Mouse (Mus musculus) ES-E14 (cell line): ENCODE measurements around the gene Chn1. TPM values are rescaled to one million over a fixed set of nuclear protein-coding genes. Genes with fewer than 3 reads are reported as not detected.
"Not testable (repeated sequence)": the region's sequence is repeated elsewhere in the genome, so short reads cannot be mapped to it uniquely, and the experiment has no call there.

ENCODE experiments used
- DNase-seq: peaks from one replicate; pipeline ENCODE4 v3.0.0-alpha.2; 2013; ENCODE audit warnings: low read depth, low spot score
- H3K27ac ChIP-seq: 2 replicates; pipeline ENCODE4 v1.5.1; 2012; ENCODE audit warnings: low read depth, mild to moderate bottlenecking, low read length, moderate library complexity, mixed read lengths; ENCODE audit not compliant: poor library complexity, insufficient read depth, severe bottlenecking
- H3K36me3 ChIP-seq: 2 replicates; pipeline ENCODE4 v1.6.1; 2012; ENCODE audit warnings: mild to moderate bottlenecking, low read length, moderate library complexity, mixed read lengths; ENCODE audit not compliant: control insufficient read depth, poor library complexity, insufficient read depth, severe bottlenecking
- H3K4me1 ChIP-seq, 2 experiments: fragments of 150-350 bp in 1 of 2; sonication (generic) in 1 of 2; 2 replicates each; pipeline ENCODE4 v1.6.1; 2012; ENCODE audit warnings: low read length in 2 of 2, mild to moderate bottlenecking in 1 of 2, mixed read lengths in 1 of 2; ENCODE audit not compliant: control insufficient read depth in 2 of 2, insufficient read depth in 2 of 2, poor library complexity in 1 of 2
- H3K4me3 ChIP-seq, 2 experiments: fragments of 150-350 bp in 1 of 2; sonication (generic) in 1 of 2; 2 replicates each; pipeline ENCODE4 v1.5.1; 2012; ENCODE audit warnings: low read length in 2 of 2, low read depth in 1 of 2, mild to moderate bottlenecking in 1 of 2, mixed read lengths in 1 of 2; ENCODE audit not compliant: insufficient read depth in 1 of 2, poor library complexity in 1 of 2, severe bottlenecking in 1 of 2
- H3K9ac ChIP-seq: 2 replicates; pipeline ENCODE4 v1.6.1; 2012; ENCODE audit warnings: low read depth, mild to moderate bottlenecking, low read length, mixed read lengths; ENCODE audit not compliant: poor library complexity, insufficient read depth, severe bottlenecking
- H3K9me3 ChIP-seq: fragments of 150-350 bp; sonication (generic); 2 replicates; pipeline ENCODE4 v1.6.1; 2012; ENCODE audit warnings: low read depth, mild to moderate bottlenecking, low read length; ENCODE audit not compliant: control insufficient read depth, insufficient read depth
- CHD2 ChIP-seq: IDR thresholded peaks from 2 replicates; pipeline ENCODE4 v1.6.1; 2014; ENCODE audit warnings: mild to moderate bottlenecking, low read depth, low read length, inconsistent platforms
- HCFC1 ChIP-seq: IDR thresholded peaks from 2 replicates; pipeline ENCODE4 v1.6.1; 2012; ENCODE audit warnings: low read length, inconsistent platforms, borderline replicate concordance; ENCODE audit not compliant: insufficient read depth
- MAFK ChIP-seq: IDR thresholded peaks from 2 replicates; pipeline ENCODE4 v1.6.1; 2014; ENCODE audit warnings: mild to moderate bottlenecking, low read depth, low read length, inconsistent platforms; ENCODE audit not compliant: insufficient read depth
- ZC3H11A ChIP-seq: IDR thresholded peaks from 2 replicates; pipeline ENCODE4 v1.6.1; 2012; ENCODE audit warnings: low read depth, mild to moderate bottlenecking, inconsistent platforms, low read length, borderline replicate concordance
- ZNF384 ChIP-seq: IDR thresholded peaks from 2 replicates; pipeline ENCODE4 v1.6.1; 2012; ENCODE audit warnings: low read depth, low read length, inconsistent platforms
- in situ Hi-C, 2 experiments: fragments of 600-800 bp; cut with MboI; formaldehyde crosslinking; loops; one replicate each; pipeline ENCODE4 v1.15.1; 2025; ENCODE audit warnings: low sequenced_read_pairs in 2 of 2, inconsistent platforms in 1 of 2; ENCODE audit not compliant: unreplicated experiment in 2 of 2
- total RNA-seq: library from RNA; depleted of rRNA; stranded (reverse); fragments of 300-350 nt; gene quantifications from 2 replicates; pipeline ENCODE4 v1.2.3, GENCODE M21; 2012; rRNA removed

Chn1 gene
- 21.6 and 22.9 TPM in 2 replicates for total RNA-seq

GRCm38 (mm10) chr2:73774786-73775682 is at the start of gene Chn1:
Gene Chn1, minus strand, starts transcription at chr2:73775346.
- peak within 1 kb of the TSS; percentile 42 for H3K27ac ChIP-seq
- TF ChIP-seq HCFC1 (peak; percentile 58; the same call in 1 of the 2 replicates), ZNF384 (no peak)
- DNase-seq: no peak
- no peaks in the 10 kb centered on the region for H3K9me3 ChIP-seq
- peaks cover 4 to 13% of the 10 kb centered on the region in 2 experiments; a peak in 3 of 4 replicates for H3K4me1 ChIP-seq
- in situ Hi-C loops: no loop called here
- H3K9ac ChIP-seq: peak within 1 kb of the TSS; percentile 40
- H3K4me3 ChIP-seq: peak within 1 kb of the TSS; percentile 71 to 96
- H3K36me3 ChIP-seq: no peaks in the 10 kb centered on the region

- H3K9me3 ChIP-seq: no peaks in the 10 kb centered on the region
Measured at GRCm38 (mm10) chr2:73818742-73819141, 43.6 kb upstream of the Chn1 start.

GRCm38 (mm10) chr2:73807609-73808008 is 32.5 kb upstream of the Chn1 start:
- in situ Hi-C loops: no loop called here
- no peak for DNase-seq
- peak; percentile 92 for TF ChIP-seq MAFK
- TF ChIP-seq ZC3H11A: no peak
- no peak overlapping the region for H3K9ac ChIP-seq
- no peak overlapping the region for H3K27ac ChIP-seq
- H3K4me3 ChIP-seq: no peak overlapping the region
- no peaks in the 10 kb centered on the region for H3K36me3 ChIP-seq
- H3K9me3 ChIP-seq: no peaks in the 10 kb centered on the region
- no peaks in the 10 kb centered on the region for H3K4me1 ChIP-seq

More at GRCm38 (mm10) chr2:73818742-73819141, 43.6 kb upstream of the Chn1 start:
- no peak overlapping the region for H3K9ac ChIP-seq
- no peak overlapping the region for H3K4me3 ChIP-seq
- no peak for DNase-seq
- no peak for TF ChIP-seq ZNF384
- no peak for TF ChIP-seq CHD2
- TF ChIP-seq ZC3H11A: no peak
- TF ChIP-seq HCFC1: no peak
- no peak for TF ChIP-seq MAFK
- in situ Hi-C loops: no loop called here
- H3K27ac ChIP-seq: no peak overlapping the region
- H3K36me3 ChIP-seq: peaks cover 2% of the 10 kb centered on the region
- no peaks in the 10 kb centered on the region for H3K4me1 ChIP-seq

- H3K9me3 ChIP-seq, H3K4me3 ChIP-seq, H3K36me3 ChIP-seq, in situ Hi-C loops, H3K9ac ChIP-seq, H3K27ac ChIP-seq, DNase-seq, H3K4me1 ChIP-seq: not testable (repeated sequence)
Measured at GRCm38 (mm10) chr2:73800127-73800526, 25.0 kb upstream of the Chn1 start.

- Histone ChIP-seq H3K4me3 (no peak overlapping the region), H3K36me3 (no peaks in the 10 kb centered on the region), H3K9me3 (no peaks in the 10 kb centered on the region), H3K27ac (no peak overlapping the region; the same call in 1 of the 2 replicates), H3K4me1 (peaks cover 4 to 9% of the 10 kb centered on the region in 2 experiments; a peak in 2 of 4 replicates), H3K9ac (no peak overlapping the region)
- in situ Hi-C loops: no loop called here
- DNase-seq: no peak
- TF ChIP-seq MAFK (no peak), ZNF384 (no peak), CHD2 (no peak), ZC3H11A (no peak), HCFC1 (no peak)
Measured at GRCm38 (mm10) chr2:73798786-73799185, 23.6 kb upstream of the Chn1 start.
